Mouse (Mus musculus) hindbrain, embryonic 16.5 days (tissue): ENCODE measurements around the gene Cfap221. TPM values are rescaled to one million over a fixed set of nuclear protein-coding genes. Genes with fewer than 3 reads are reported as not detected.

Source experiments
- ATAC-seq: fragments of 200-750 bp; cut with Nextera tagmentation; 2 replicates; pipeline ENCODE4 v1.8.0; 2017; ENCODE audit warnings: moderate TSS enrichment, moderate library complexity
- H3K27ac ChIP-seq: fragments of 300-500 bp; sonication (generic); 2 replicates; pipeline ENCODE4 v1.5.1; 2014; ENCODE audit warnings: low read depth, mild to moderate bottlenecking, control low read depth, low read length, moderate library complexity
- H3K27me3 ChIP-seq: fragments of 300-500 bp; sonication (generic); replicated peaks from 2 replicates; pipeline ENCODE4 v1.6.1; 2014; ENCODE audit warnings: low read length; ENCODE audit not compliant: control insufficient read depth, insufficient read depth
- H3K36me3 ChIP-seq: fragments of 300-500 bp; sonication (generic); 2 replicates; pipeline ENCODE4 v1.6.1; 2014; ENCODE audit warnings: mild to moderate bottlenecking, low read length, moderate library complexity, mixed read lengths; ENCODE audit not compliant: control insufficient read depth, insufficient read depth
- H3K4me1 ChIP-seq: fragments of 300-500 bp; sonication (generic); 2 replicates; pipeline ENCODE4 v1.6.1; 2014; ENCODE audit warnings: low read depth, low read length; ENCODE audit not compliant: control insufficient read depth, insufficient read depth
- H3K4me2 ChIP-seq: fragments of 300-500 bp; sonication (generic); 2 replicates; pipeline ENCODE4 v1.6.1; 2014; ENCODE audit warnings: mild to moderate bottlenecking, low read length, control low read depth, moderate library complexity
- H3K4me3 ChIP-seq: fragments of 300-500 bp; sonication (generic); 2 replicates; pipeline ENCODE4 v1.5.1; 2014; ENCODE audit warnings: mild to moderate bottlenecking, low read length, control low read depth, moderate library complexity
- H3K9ac ChIP-seq: fragments of 300-500 bp; sonication (generic); 2 replicates; pipeline ENCODE4 v1.6.1; 2014; ENCODE audit warnings: low read depth, mild to moderate bottlenecking, control low read depth, low read length, moderate library complexity
- H3K9me3 ChIP-seq: fragments of 300-500 bp; sonication (generic); 2 replicates; pipeline ENCODE4 v1.6.1; 2014; ENCODE audit warnings: mild to moderate bottlenecking, low read length, moderate library complexity; ENCODE audit not compliant: control insufficient read depth
- WGBS: fragments of 180-500 bp; shearing (Covaris S2); extraction: QIAGEN DNeasy Blood & Tissue Kit; methylation state at CpG from one replicate; pipeline ENCODE4 v1.1.7; 2014; 5-methylcytosine and 5-hydroxymethylcytosine counted together
- polyA plus RNA-seq: library from polyadenylated mRNA; unstranded; fragments of >200 nt; fragmentation: Nextera tagmentation; extraction: Ambion mirVana; gene quantifications from 2 replicates; pipeline ENCODE4 v1.2.1, GENCODE M21; 2015

The Cfap221 gene
- polyA plus RNA-seq, 1 experiment from 2014 or later: 0.34 TPM

DNA sequence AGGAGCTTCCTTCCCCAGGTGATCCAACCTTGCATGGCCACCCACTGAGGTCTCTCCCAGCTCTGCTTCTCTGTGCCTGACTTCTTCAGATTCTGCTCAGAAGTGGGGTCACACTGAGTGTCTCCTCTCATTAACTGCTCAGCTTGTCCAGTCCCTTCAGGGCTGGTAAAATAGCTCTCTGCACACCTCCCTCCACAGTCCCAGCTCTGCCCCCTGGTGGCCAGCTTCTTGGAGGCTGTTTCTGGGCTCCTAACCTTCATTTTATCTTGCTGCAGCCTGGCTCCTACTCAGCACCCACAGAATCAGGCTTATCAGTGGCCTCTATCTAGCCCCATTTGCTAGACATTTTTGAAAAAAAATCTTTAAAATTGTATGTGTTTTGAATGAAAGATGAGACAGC lies 16.1 kb upstream of the Cfap221 start:
- H3K27ac ChIP-seq: no peak overlapping the region
- peaks cover 2% of the 10 kb centered on the region; the same call in 1 of the 2 replicates for H3K27me3 ChIP-seq
- no peaks in the 10 kb centered on the region for H3K9me3 ChIP-seq
- peak; percentile 48; the same call in 1 of the 2 replicates for ATAC-seq
- H3K4me2 ChIP-seq: no peak overlapping the region
- no peak overlapping the region for H3K4me3 ChIP-seq
- H3K9ac ChIP-seq: no peak overlapping the region
- H3K4me1 ChIP-seq: peaks cover 3% of the 10 kb centered on the region; the same call in 1 of the 2 replicates
- H3K36me3 ChIP-seq: no peaks in the 10 kb centered on the region

DNA sequence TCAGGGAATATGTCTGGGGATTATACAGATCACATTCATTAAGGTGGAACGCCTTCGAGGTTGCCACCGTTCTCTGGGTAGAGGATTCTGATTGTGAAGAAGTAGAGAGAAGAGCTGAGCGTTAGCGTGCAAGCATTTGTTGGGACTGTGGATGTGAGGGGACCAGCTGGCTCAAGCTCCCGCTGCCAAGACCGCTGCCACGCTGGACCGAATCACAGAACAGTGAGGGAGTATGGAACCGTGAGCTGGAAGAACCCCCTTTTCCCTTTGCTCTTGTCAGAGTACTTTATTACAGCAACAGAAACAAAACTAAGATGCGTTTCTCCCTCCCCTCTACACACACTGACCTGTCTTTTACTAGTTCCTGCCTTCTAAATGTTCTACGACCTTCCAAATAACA lies 15.6 kb upstream of the Cfap221 start:
- no peak for ATAC-seq

DNA sequence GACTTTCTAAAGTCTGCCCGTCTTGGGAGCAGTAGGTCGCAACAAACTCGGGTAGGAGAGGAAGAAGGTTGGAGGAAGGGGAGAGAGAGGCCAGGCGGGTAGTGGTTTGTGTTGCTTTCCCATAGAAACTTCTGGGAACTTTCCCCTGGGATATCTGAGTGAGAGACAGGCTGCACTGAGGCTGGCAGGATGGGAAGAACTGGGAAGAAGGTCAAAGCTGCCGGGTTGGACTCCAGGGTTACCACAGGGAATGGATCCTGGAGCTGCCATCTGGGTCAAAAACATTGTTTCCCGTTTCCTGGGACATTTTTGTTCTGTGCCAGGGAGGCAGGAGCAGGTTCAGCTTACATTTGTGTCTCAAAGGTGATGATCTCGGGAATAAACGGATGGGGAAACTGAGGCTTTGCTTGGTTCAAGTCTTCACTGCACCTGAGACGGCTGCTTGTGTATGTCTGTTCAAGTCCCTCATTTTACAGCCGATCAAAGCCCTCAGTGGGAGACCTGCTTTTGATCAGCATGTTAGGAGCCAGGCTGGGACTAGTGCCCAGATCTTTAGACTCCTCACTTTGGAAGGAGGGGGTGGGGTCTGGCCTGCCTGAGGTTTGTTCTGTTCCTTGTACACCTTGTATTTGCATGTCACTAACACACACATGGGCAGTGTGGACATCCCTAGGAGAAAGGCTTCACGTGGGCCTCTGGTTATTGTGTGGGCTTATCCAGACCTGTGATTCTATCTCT lies 11.0 kb upstream of the Cfap221 start:
- peak overlapping the region; percentile 45 for H3K4me3 ChIP-seq
- ATAC-seq: peak; percentile 25; the same call in 1 of the 2 replicates
- peaks cover 11% of the 10 kb centered on the region for H3K27me3 ChIP-seq
- WGBS: 23% methylated on average over 11 of the region's 11 CpGs
- H3K9ac ChIP-seq: no peak overlapping the region; the same call in 1 of the 2 replicates
- H3K9me3 ChIP-seq: no peaks in the 10 kb centered on the region
- peaks cover 16% of the 10 kb centered on the region for H3K4me1 ChIP-seq
- no peaks in the 10 kb centered on the region for H3K36me3 ChIP-seq
- H3K27ac ChIP-seq: no peak overlapping the region; the same call in 1 of the 2 replicates
- H3K4me2 ChIP-seq: peak overlapping the region; percentile 82

More for the DNA sequence above, 15.6 kb upstream of the Cfap221 start:
- H3K27ac ChIP-seq: no peak overlapping the region
- no peak overlapping the region for H3K4me2 ChIP-seq
- WGBS: 79% methylated on average over 12 of the region's 12 CpGs
- H3K36me3 ChIP-seq: no peaks in the 10 kb centered on the region
- no peak overlapping the region for H3K4me3 ChIP-seq
- peaks cover 7% of the 10 kb centered on the region for H3K4me1 ChIP-seq
- no peak overlapping the region for H3K9ac ChIP-seq
- H3K9me3 ChIP-seq: no peaks in the 10 kb centered on the region
- H3K27me3 ChIP-seq: peaks cover 7% of the 10 kb centered on the region

DNA sequence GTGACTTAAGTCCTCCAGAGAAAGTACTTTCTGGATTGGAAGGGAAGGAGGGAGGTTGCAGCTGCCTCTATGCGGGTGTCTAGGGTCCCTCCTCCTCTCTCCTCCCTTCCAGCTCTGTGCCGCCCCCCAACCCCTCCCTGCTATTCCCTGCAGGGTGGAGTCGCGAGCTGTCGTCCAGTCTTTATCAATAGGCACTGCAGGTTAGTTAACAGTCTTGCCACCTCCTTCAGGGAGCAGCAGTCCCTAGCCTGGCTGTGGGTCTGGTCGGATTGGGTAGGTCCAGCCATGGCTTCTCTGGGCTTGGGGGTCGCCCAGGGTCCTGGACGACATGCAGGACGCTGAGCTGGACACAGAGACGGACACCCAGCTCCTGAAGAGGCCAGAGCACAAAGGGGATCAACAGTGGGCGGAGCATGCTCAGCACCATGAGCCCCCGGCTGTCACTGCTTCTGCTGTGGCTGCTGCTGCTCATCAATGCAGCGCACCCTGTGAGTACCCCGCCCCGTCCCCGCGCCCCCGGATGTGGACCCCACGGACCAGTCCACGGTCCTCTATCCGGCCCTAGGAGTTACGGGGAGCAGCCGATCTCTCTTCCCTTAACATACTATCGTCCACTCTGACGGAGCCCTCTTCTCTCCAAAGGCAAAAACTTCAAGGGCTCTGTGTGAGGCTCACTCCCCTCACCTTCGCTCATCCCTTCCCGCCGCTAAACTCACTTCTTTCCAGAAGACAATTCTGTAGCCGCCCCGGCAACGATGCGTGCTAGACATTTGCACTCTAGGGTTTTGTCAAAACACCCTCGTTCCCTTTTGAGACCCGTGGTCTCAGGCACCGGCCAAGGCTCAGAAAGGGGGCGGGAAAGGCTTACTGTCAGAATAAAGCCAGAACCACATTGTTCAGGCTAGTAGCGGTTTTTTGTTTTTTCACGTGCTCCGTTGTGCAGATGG lies 10.1 kb upstream of the Cfap221 start, which contains the start of gene Sctr:
Gene Sctr, plus strand, starts transcription at position 51 of the 947 bp plus-strand sequence.
- ATAC-seq: peak; percentile 77
- Histone ChIP-seq H3K9ac (peak within 1 kb of the TSS; percentile 60), H3K9me3 (no peaks in the 10 kb centered on the region), H3K36me3 (no peaks in the 10 kb centered on the region), H3K27ac (no peak within 1 kb of the TSS; the same call in 1 of the 2 replicates), H3K4me1 (peaks cover 16% of the 10 kb centered on the region), H3K27me3 (peaks cover 11% of the 10 kb centered on the region), H3K4me3 (peak within 1 kb of the TSS; percentile 45), H3K4me2 (peak within 1 kb of the TSS; percentile 82)
- under 1% methylated on average over 39 of the region's 39 CpGs for WGBS

DNA sequence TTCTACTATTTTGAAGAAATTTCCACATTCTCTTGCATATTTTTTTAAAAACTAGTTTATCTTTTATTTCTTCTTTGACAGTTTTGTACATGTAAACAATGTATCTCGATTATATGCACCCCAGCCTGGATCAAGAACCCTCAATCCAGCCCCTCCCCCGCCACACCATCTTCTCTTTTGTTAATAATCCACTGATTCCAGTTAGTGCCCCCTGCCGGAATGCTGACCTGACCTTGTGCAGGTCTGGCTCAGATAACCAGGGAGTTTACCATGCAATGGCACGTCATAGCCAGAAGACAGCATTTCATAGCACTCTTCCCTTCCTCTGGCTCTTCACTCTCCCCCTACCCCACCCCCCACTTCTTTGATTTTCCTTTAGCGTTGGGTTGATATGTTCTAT lies 610 bp upstream of the Cfap221 start:
- H3K9ac ChIP-seq: no peak overlapping the region
- no peak overlapping the region for H3K27ac ChIP-seq
- 27% methylated on average over 5 of the region's 5 CpGs for WGBS

DNA sequence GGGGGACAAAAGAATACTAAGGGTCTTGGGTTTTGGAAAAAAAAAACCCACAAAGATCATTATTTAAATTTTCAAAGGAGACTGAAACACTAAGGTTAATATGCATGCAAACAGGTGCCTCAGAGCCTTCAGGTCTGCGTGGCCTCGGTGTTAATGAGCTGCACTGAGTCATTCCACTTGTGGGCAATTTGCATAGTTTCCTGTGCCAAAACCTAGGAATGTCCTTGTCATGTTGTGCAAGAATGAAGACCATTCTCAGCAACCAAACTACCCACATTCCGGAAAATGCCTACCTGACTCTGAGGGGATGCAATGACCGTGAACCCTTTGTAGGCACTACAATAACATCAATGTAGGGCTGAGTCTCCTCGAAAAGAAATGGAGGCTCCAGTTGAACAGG lies 10.5 kb downstream of the Cfap221 start:
- ATAC-seq: no peak

More for the DNA sequence above, 610 bp upstream of the Cfap221 start:
- peak overlapping the region; percentile 87 for H3K4me2 ChIP-seq
- no peak for ATAC-seq
- no peaks in the 10 kb centered on the region for H3K27me3 ChIP-seq
- H3K4me1 ChIP-seq: no peaks in the 10 kb centered on the region; the same call in 1 of the 2 replicates
- H3K4me3 ChIP-seq: peak overlapping the region; percentile 47
- no peaks in the 10 kb centered on the region for H3K9me3 ChIP-seq
- no peaks in the 10 kb centered on the region for H3K36me3 ChIP-seq

DNA sequence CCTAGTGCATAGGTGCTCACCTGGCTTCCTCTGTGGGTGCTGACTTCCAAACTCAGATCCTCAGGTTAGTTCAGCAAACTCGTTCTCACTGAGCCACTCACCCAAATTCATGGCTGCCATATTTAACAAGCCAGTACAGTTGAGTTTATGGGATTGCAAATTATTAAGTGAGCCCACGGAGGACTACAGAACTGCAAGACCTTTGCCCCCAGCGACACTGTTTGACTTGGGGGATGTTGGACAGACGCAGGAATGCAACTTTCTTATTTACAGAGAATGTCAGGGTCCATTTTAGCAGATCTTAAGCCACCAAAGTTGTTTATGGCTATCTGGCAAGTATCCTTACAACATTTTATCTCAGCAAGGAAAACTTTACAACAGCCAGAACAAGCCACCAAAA lies 21.9 kb downstream of the Cfap221 start:
- no peaks in the 10 kb centered on the region for H3K36me3 ChIP-seq
- H3K4me3 ChIP-seq: no peak overlapping the region
- H3K27me3 ChIP-seq: no peaks in the 10 kb centered on the region
- H3K27ac ChIP-seq: no peak overlapping the region
- ATAC-seq: no peak
- no peak overlapping the region for H3K9ac ChIP-seq
- no peaks in the 10 kb centered on the region for H3K4me1 ChIP-seq
- 78% methylated on average over 4 of the region's 4 CpGs for WGBS
- no peaks in the 10 kb centered on the region for H3K9me3 ChIP-seq
- H3K4me2 ChIP-seq: no peak overlapping the region

More for the DNA sequence above, 10.5 kb downstream of the Cfap221 start:
- H3K9me3 ChIP-seq: 0 out of 2 replicates have a peak, but pooled peaks cover 2% of the 10 kb centered on the region
- H3K4me1 ChIP-seq: no peaks in the 10 kb centered on the region
- H3K4me2 ChIP-seq: no peak overlapping the region
- H3K27ac ChIP-seq: no peak overlapping the region
- H3K4me3 ChIP-seq: no peak overlapping the region
- no peaks in the 10 kb centered on the region for H3K27me3 ChIP-seq
- H3K36me3 ChIP-seq: no peaks in the 10 kb centered on the region
- WGBS: 77% methylated on average over 5 of the region's 5 CpGs
- H3K9ac ChIP-seq: no peak overlapping the region

DNA sequence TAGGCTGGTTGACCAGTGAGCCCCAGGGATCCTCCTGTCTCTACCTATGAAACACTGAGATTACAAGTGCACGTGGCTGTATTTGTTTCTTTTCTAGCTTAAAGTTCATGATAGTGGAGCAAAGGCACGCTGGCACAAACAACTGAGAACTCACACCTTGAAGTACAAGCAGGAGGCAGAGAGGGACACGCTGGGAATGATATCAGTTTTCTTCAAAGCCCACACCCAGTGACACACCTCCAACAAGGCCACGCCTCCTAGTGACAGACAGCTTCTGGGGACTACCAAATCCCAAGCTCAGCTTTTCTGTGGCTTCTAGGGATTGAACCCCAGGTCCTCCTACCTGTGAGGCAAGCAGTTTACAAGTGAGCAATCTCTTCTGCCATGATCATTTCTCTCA lies 23.9 kb downstream of the Cfap221 start:
- Histone ChIP-seq H3K4me1 (no peaks in the 10 kb centered on the region), H3K36me3 (no peaks in the 10 kb centered on the region), H3K4me2 (no peak overlapping the region), H3K4me3 (no peak overlapping the region), H3K27ac (no peak overlapping the region), H3K9me3 (no peaks in the 10 kb centered on the region), H3K27me3 (no peaks in the 10 kb centered on the region), H3K9ac (no peak overlapping the region)
- no peak for ATAC-seq
- WGBS: 49% methylated on average over 4 of the region's 4 CpGs
